In the genomic region with DNA sequence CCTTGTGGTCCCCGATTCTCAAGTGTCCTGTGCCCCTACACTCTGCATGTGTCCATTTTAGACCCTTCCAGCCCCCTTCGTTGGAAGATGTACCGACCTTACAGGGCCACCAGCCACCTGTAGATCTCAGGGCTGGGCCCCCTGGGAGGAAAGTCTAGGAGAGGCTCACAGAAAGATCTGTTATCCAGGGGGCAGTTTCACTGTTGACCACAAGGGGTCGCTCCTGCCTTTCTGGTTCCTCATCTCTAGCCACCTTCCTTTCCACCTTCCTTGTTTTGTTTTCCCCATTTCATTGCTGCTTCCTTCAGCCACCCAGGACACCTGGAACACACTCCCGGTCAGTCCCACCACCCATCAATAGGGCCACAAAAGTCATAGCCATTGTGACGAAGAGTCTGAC, we compare ENCODE assay signal across 8 mouse cellular contexts.
DNase-seq lines count a peak whose midpoint lies in the region; ATAC-seq and TF ChIP-seq lines count a peak whose summit lies in the region.
"Not testable (repeated sequence)": the region's sequence is repeated elsewhere in the genome, so short reads cannot be mapped to it uniquely, and the experiment has no call there.

No protein-coding gene starts in this region.

- intact Hi-C loops in heart, postnatal 10 days (cut with DNase I) = loop anchor here (1.0 to 10.0 kb wide), 4 partner anchors 70 to 700 kb away; a partner anchor contains a TSS

- not testable (repeated sequence) for H3K27me3 ChIP-seq in forebrain, embryonic 10.5 days (ENCODE audit: poor library complexity, severe bottlenecking); lung, embryonic 14.5 days (ENCODE audit: insufficient read depth, low read length)

- not testable (repeated sequence) for H3K27ac ChIP-seq in forebrain, embryonic 10.5 days; layer of hippocampus, adult 2 months; lung, embryonic 14.5 days (ENCODE audit: low read depth)

- ATAC-seq in lung, embryonic 14.5 days (ENCODE audit: insufficient read depth) = not testable (repeated sequence)

- not testable (repeated sequence) for H3K4me2 ChIP-seq in lung, embryonic 14.5 days

- 42% methylated on average over 6 of the region's 6 CpGs for WGBS in forebrain, embryonic 10.5 days
- WGBS in lung, embryonic 14.5 days = 31% methylated on average over 6 of the region's 6 CpGs

- not testable (repeated sequence) for H3K9ac ChIP-seq in lung, embryonic 14.5 days

- TF ChIP-seq CTCF in layer of hippocampus, adult 2 months (conservative IDR thresholded peaks at IDR 0.05) = peak; percentile 84
- peak; percentile 87 for TF ChIP-seq CTCF in lung, embryonic 14.5 days (IDR thresholded peaks at IDR 0.05; ENCODE audit: low read depth)

- peaks cover 90% of the 10 kb centered on the region for H3K36me3 ChIP-seq in forebrain, embryonic 10.5 days (replicated peaks)
- not testable (repeated sequence) for H3K36me3 ChIP-seq in lung, embryonic 14.5 days (ENCODE audit: insufficient read depth)

- peak; percentile 17 for DNase-seq in MEL-GATA-1-ER (ENCODE audit: extremely low read depth, low read depth)
- peak; percentile 18 for DNase-seq in cerebellum, adult 11 months
- peak; percentile 62 for DNase-seq in forebrain, embryonic 10.5 days (ENCODE audit: extremely low spot score, low spot score)
- peak; percentile 74 to 82 for DNase-seq in heart, postnatal 10 days
- DNase-seq in layer of hippocampus, adult 2 months (ENCODE audit: low spot score in 2 of 2) = peak in 1 of 2 experiments; percentile 77
- DNase-seq in lung, embryonic 14.5 days = peak; percentile 82
- peak; percentile 62 for DNase-seq in ovary, postnatal 36 days (ENCODE audit: low spot score)
- peak; percentile 31 to 37 for DNase-seq in thymus, postnatal 36 days

- H3K4me3 ChIP-seq in forebrain, embryonic 10.5 days; layer of hippocampus, adult 2 months; lung, embryonic 14.5 days (ENCODE audit: low read depth, low read length): not testable (repeated sequence)

- H3K9me3 ChIP-seq in forebrain, embryonic 10.5 days; lung, embryonic 14.5 days (ENCODE audit: low read depth, low read length): not testable (repeated sequence)

- H3K4me1 ChIP-seq in forebrain, embryonic 10.5 days = peaks cover 17% of the 10 kb centered on the region
- not testable (repeated sequence) for H3K4me1 ChIP-seq in lung, embryonic 14.5 days (ENCODE audit: insufficient read depth)
